Mouse (Mus musculus): ENCODE data around the gene Pomgnt1. TPM values are rescaled to one million over a fixed set of nuclear protein-coding genes. Genes with fewer than 3 reads are reported as not detected.

Pomgnt1 gene
- total and polyA plus RNA-seq, 2 experiments from 2014 or later = 57.6 to 80.3 TPM

DNA sequence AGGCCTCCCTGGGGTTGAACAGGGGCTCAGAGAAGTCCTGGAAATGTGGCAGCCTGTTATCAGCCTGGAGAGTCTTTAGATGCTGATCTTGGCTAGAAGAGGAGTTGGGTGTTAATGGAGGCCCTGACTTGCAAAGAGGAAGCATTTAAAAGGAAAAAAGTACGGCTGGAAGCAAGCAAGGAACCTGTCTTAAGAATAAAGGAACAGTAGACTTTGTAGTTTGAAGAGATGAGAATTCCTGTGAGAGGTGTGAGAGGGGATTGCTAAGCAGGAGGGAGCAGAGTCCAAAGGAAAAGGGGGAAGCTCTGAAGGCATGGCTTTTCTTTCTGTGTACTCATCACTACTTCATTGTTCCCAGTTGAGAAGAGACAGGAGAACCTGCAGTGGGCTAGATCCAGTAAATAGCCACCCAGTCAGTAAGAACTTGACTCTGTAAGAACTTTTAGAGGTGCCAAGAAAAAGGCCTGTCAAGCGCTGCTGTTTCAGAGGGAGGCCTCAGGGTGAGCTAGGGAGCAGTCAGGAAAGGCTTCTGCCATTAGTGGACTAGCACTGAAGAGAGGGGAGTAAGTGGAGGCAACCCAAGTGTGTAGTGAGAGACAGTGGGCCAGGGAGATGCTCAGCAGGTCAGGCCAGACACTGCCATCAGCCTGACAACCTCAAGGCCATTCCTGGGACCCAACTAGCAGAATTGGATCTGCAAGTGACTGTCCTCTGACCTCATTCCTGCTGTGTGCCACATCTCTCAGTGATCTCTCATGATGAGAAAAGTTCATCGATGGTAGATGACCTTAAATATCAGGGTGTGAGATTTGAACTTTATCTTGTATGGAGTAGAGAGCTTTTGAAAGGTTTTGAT, 46.2 kb upstream of the Pomgnt1 start:
- Histone ChIP-seq H3K36me3 (ENCODE audit: insufficient read depth) (peaks cover 26% of the 10 kb centered on the region), H3K27me3 (ENCODE audit: insufficient read depth, low read length) (no peaks in the 10 kb centered on the region), H3K4me1 (ENCODE audit: insufficient read depth) (peaks cover 23% of the 10 kb centered on the region; the same call in 1 of the 2 replicates), H3K4me3 (ENCODE audit: low read depth, low read length) (peak overlapping the region; percentile 82), H3K9ac (peak overlapping the region; percentile 85), H3K4me2 (ENCODE audit: low read depth) (peak overlapping the region; percentile 85), H3K27ac (ENCODE audit: low read depth, low read length) (peak overlapping the region; percentile 94), H3K9me3 (ENCODE audit: low read length) (no peaks in the 10 kb centered on the region)
- ATAC-seq (no peak), DNase-seq (no peak)
- WGBS = 59% methylated on average over 3 of the region's 3 CpGs
- no peak for TF ChIP-seq CTCF (IDR thresholded peaks at IDR 0.05; ENCODE audit: low read depth)

GRCm38 (mm10) chr4:116088510-116089249, 35.0 kb upstream of the Pomgnt1 start:
- Histone ChIP-seq H3K27me3 (ENCODE audit: insufficient read depth, low read length) (no peaks in the 10 kb centered on the region), H3K4me2 (ENCODE audit: low read depth) (no peak overlapping the region), H3K9me3 (ENCODE audit: low read length) (no peaks in the 10 kb centered on the region), H3K36me3 (ENCODE audit: insufficient read depth) (peaks cover 77% of the 10 kb centered on the region), H3K4me1 (ENCODE audit: insufficient read depth) (no peaks in the 10 kb centered on the region), H3K9ac (no peak overlapping the region), H3K4me3 (ENCODE audit: low read depth, low read length) (no peak overlapping the region), H3K27ac (ENCODE audit: low read depth, low read length) (no peak overlapping the region)
- TF ChIP-seq CTCF (IDR thresholded peaks at IDR 0.05; ENCODE audit: low read depth) = no peak
- DNase-seq (no peak), ATAC-seq (no peak)
- WGBS = 87% methylated on average over 23 of the region's 23 CpGs

DNA sequence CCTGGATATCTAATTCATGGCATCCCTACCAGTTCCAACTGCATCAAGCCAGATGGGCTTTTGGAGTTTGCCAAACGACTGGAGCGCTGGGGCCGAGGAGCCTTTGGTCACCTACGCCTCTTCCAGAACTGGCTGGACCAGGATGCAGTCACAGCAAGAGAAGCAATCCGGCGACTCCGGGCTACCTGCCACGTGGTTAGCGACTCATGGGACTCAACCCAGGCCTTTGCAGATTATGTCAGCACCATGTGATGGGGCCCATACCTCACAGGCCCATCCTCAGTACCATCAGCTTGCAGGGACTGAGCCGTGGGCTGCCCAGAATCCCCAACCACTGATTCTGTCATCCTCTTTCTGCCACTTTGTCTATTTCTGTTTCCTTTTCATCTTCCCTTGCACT, 27.3 kb upstream of the Pomgnt1 start:
- DNase-seq (no peak), ATAC-seq (no peak)
- Histone ChIP-seq H3K4me1 (ENCODE audit: insufficient read depth) (no peaks in the 10 kb centered on the region), H3K27ac (ENCODE audit: low read depth, low read length) (no peak overlapping the region), H3K9ac (no peak overlapping the region), H3K4me3 (ENCODE audit: low read depth, low read length) (no peak overlapping the region), H3K4me2 (ENCODE audit: low read depth) (no peak overlapping the region), H3K9me3 (ENCODE audit: low read length) (no peaks in the 10 kb centered on the region), H3K27me3 (ENCODE audit: insufficient read depth, low read length) (no peaks in the 10 kb centered on the region), H3K36me3 (ENCODE audit: insufficient read depth) (peaks cover 86% of the 10 kb centered on the region)
- TF ChIP-seq CTCF (IDR thresholded peaks at IDR 0.05; ENCODE audit: low read depth) = no peak
- WGBS = 90% methylated on average over 10 of the region's 10 CpGs

DNA sequence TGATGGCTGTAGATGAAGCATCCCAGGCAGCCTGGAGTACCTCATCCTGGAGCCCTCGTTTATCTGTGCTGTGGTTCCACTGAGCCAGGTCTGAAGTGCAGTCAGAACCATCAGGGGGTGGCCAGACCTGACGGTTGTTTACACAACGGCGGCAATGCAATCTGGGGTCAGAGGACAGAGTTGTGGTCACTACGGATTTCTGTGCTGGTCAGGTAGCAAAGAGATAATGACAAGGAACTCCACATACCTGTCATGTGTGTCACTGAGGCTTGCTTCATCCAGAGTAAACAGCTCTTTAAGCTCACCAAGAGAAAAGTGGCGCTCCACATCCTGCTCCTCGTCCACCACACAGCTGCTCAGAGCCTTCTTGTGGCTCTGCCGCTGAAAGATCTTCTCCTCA, 26.4 kb upstream of the Pomgnt1 start:
- Histone ChIP-seq H3K4me2 (ENCODE audit: low read depth) (no peak overlapping the region), H3K36me3 (ENCODE audit: insufficient read depth) (peaks cover 77% of the 10 kb centered on the region), H3K9ac (no peak overlapping the region), H3K27me3 (ENCODE audit: insufficient read depth, low read length) (no peaks in the 10 kb centered on the region), H3K27ac (ENCODE audit: low read depth, low read length) (no peak overlapping the region), H3K4me1 (ENCODE audit: insufficient read depth) (no peaks in the 10 kb centered on the region), H3K9me3 (ENCODE audit: low read length) (no peaks in the 10 kb centered on the region), H3K4me3 (ENCODE audit: low read depth, low read length) (no peak overlapping the region)
- TF ChIP-seq CTCF (IDR thresholded peaks at IDR 0.05; ENCODE audit: low read depth) = no peak
- 94% methylated on average over 8 of the region's 8 CpGs for WGBS
- no peak for DNase-seq
- ATAC-seq = no peak

DNA sequence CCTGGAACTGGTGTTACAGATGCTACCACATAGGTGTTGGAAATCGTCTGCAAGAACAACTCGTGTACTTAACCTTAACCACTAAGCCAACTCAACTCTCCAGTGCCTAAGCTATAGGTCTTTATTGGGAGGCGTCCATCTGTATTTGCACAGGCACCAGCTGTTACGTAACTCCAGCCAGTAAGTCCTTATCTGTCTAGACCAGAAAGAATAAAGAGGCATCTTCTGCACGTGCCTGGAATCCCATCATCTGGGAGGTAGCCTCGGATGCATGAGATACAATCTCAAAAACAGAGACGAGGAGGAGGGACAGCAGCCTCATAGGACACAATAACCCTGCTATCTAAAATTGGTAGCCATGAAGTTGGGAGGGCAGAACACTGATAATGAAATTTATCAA, 22.7 kb upstream of the Pomgnt1 start:
- H3K4me3 ChIP-seq (ENCODE audit: low read depth, low read length) = no peak overlapping the region
- no peaks in the 10 kb centered on the region for H3K4me1 ChIP-seq (ENCODE audit: insufficient read depth)
- no peak overlapping the region for H3K27ac ChIP-seq (ENCODE audit: low read depth, low read length)
- ATAC-seq = no peak
- H3K9ac ChIP-seq = no peak overlapping the region
- TF ChIP-seq CTCF (IDR thresholded peaks at IDR 0.05; ENCODE audit: low read depth) = no peak
- 85% methylated on average over 7 of the region's 7 CpGs for WGBS
- H3K27me3 ChIP-seq (ENCODE audit: insufficient read depth, low read length) = no peaks in the 10 kb centered on the region
- peaks cover 42% of the 10 kb centered on the region for H3K36me3 ChIP-seq (ENCODE audit: insufficient read depth)
- DNase-seq = no peak
- no peak overlapping the region for H3K4me2 ChIP-seq (ENCODE audit: low read depth)
- no peaks in the 10 kb centered on the region for H3K9me3 ChIP-seq (ENCODE audit: low read length)

GRCm38 (mm10) chr4:116105278-116105677, 18.4 kb upstream of the Pomgnt1 start:
- H3K4me1 ChIP-seq (ENCODE audit: insufficient read depth) = no peaks in the 10 kb centered on the region
- 93% methylated on average over 5 of the region's 5 CpGs for WGBS
- H3K9me3 ChIP-seq (ENCODE audit: low read length) = no peaks in the 10 kb centered on the region
- H3K4me3 ChIP-seq (ENCODE audit: low read depth, low read length) = no peak overlapping the region
- no peak overlapping the region for H3K9ac ChIP-seq
- H3K36me3 ChIP-seq (ENCODE audit: insufficient read depth) = peaks cover 5% of the 10 kb centered on the region; the same call in 1 of the 2 replicates
- DNase-seq (no peak), ATAC-seq (no peak)
- H3K27ac ChIP-seq (ENCODE audit: low read depth, low read length) = no peak overlapping the region
- no peaks in the 10 kb centered on the region for H3K27me3 ChIP-seq (ENCODE audit: insufficient read depth, low read length)
- H3K4me2 ChIP-seq (ENCODE audit: low read depth) = no peak overlapping the region
- TF ChIP-seq CTCF (IDR thresholded peaks at IDR 0.05; ENCODE audit: low read depth) = no peak

DNA sequence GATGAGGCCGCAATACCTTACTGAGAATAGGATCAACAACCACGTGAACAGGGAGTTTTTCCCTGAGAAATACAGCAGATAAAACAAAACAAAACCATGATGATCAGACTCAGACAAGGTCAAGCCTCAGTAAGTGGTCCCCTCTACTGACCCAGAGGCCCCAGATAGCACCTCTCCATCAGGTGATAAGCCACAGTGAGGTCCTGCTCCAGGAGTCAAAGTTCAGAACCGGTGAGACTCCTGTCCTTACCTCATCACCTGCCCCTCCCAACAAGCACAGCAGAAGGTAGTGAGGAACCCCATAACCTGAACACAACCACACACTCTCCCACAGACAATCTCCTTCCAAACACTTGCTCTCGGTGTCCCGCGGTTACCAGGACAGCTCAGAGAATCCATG, 12.9 kb upstream of the Pomgnt1 start:
- no peak for DNase-seq
- no peaks in the 10 kb centered on the region for H3K27me3 ChIP-seq (ENCODE audit: insufficient read depth, low read length)
- 96% methylated on average over 6 of the region's 6 CpGs for WGBS
- H3K27ac ChIP-seq (ENCODE audit: low read depth, low read length) = no peak overlapping the region
- no peak overlapping the region for H3K4me3 ChIP-seq (ENCODE audit: low read depth, low read length)
- no peaks in the 10 kb centered on the region for H3K36me3 ChIP-seq (ENCODE audit: insufficient read depth)
- H3K4me1 ChIP-seq (ENCODE audit: insufficient read depth) = no peaks in the 10 kb centered on the region
- no peaks in the 10 kb centered on the region for H3K9me3 ChIP-seq (ENCODE audit: low read length)
- H3K9ac ChIP-seq = no peak overlapping the region
- no peak for TF ChIP-seq CTCF (IDR thresholded peaks at IDR 0.05; ENCODE audit: low read depth)
- ATAC-seq = no peak
- no peak overlapping the region for H3K4me2 ChIP-seq (ENCODE audit: low read depth)

Measured in forebrain, postnatal 0 days (tissue).